Mouse (Mus musculus): ENCODE data around the gene Tyms. TPM values are rescaled to one million over a fixed set of nuclear protein-coding genes. Genes with fewer than 3 reads are reported as not detected.
"Not testable (repeated sequence)": the region's sequence is repeated elsewhere in the genome, so short reads cannot be mapped to it uniquely, and the experiment has no call there.

Tyms gene
- polyA plus RNA-seq, 1 experiment from 2014 or later = 84.8 TPM

DNA sequence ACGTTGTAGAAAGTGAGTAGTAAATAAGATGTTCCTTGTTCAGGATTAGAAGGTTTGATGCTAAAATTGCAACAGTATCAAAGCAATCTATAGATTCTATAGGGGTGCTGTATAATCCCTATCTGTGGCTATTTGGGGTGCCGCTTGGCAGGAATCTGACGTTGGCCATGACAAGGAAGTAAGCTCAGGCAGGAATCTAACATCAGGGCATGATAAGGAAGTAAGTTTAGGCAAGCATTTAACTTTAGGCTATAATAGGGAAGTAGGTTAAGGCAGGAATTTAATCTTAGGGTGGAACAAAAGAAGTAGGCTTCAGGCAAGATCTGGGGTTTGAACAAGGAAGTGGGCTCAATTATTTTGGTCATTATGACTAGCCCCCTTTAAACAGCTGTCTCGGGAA lies 37.6 kb downstream of the Tyms start:
- not testable (repeated sequence) for ATAC-seq (replicated peaks; ENCODE audit: insufficient number of reproducible peaks, insufficient read depth, low FRiP score, low read depth); H3K4me3 ChIP-seq; H3K36me3 ChIP-seq; H3K9me3 ChIP-seq (replicated peaks); H3K4me1 ChIP-seq (replicated peaks); H3K27me3 ChIP-seq; H3K27ac ChIP-seq; H3K4me2 ChIP-seq; H3K9ac ChIP-seq
- 71% methylated on average over 4 of the region's 4 CpGs for WGBS

DNA sequence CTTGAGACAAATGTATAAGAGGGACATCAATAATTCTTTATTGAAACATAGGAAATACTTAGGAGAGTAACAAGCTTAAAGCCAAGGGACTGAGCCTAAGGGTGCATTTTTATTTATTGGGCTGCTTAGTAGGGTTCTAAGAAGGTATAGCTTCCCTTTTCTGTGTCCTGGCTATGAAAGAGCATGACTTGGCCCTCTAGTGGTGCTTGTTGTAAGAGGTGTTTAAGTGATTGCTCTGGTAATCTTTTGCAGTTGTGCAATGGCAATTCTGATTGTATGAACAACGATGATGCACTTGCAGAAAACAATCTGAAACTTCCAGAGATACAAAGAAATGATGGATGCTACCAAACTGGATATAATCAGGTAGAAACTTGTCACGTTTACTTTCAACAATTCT lies 58.8 kb downstream of the Tyms start:
- Histone ChIP-seq H3K27me3 (no peaks in the 10 kb centered on the region), H3K9me3 (replicated peaks) (no peaks in the 10 kb centered on the region), H3K36me3 (no peaks in the 10 kb centered on the region), H3K4me1 (replicated peaks) (peaks cover 10% of the 10 kb centered on the region), H3K9ac (no peak overlapping the region), H3K4me2 (no peak overlapping the region), H3K27ac (no peak overlapping the region), H3K4me3 (no peak overlapping the region)
- ATAC-seq (replicated peaks; ENCODE audit: insufficient number of reproducible peaks, insufficient read depth, low FRiP score, low read depth) = no peak
- 48% methylated on average over 2 of the region's 2 CpGs for WGBS

DNA sequence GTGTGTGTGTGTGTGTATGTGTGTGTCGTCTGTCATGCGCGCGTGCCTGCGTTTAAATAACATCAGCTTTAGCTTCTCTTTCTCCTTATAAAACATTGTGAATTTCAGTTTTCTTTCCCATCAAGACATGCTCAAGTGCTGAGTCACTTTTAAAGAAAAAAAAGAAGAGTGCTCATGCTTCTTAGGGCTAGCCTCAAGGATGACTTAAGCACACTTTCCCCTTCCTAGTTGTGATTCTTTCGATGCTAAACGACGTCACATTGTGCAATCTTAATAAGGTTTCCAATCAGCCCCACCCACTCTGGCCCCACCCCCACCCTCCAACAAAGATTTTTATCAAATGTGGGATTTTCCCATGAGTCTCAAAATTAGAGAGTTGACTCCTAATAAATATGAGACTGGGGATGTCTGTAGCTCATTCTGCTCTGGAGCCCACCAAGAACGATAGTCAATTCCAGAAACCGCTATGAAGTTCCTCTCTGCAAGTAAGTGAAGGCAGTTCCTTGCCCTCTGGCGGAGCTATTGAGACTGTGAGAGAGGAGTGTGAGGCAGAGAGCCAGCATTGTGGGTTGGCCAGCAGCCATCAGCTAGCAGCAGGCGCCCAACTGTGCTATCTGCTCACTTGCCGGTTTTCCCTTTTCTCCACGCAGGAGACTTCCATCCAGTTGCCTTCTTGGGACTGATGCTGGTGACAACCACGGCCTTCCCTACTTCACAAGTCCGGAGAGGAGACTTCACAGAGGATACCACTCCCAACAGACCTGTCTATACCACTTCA lies 60.5 kb downstream of the Tyms start, which contains the start of gene Il6:
Gene Il6 (plus strand): TSS at position 389 of the 778 bp plus-strand sequence.
- Histone ChIP-seq H3K4me2 (peak within 1 kb of the TSS; percentile 31), H3K36me3 (no peaks in the 10 kb centered on the region), H3K4me3 (no peak within 1 kb of the TSS), H3K27me3 (no peaks in the 10 kb centered on the region), H3K9me3 (replicated peaks) (no peaks in the 10 kb centered on the region), H3K9ac (no peak within 1 kb of the TSS), H3K4me1 (replicated peaks) (peaks cover 12% of the 10 kb centered on the region), H3K27ac (peak within 1 kb of the TSS; percentile 27; the same call in 1 of the 2 replicates)
- 43% methylated on average over 16 of the region's 16 CpGs for WGBS
- ATAC-seq (replicated peaks; ENCODE audit: insufficient number of reproducible peaks, insufficient read depth, low FRiP score, low read depth) = peak; percentile 90

Other genes with a start within 250 kb of the Tyms start
- gene Il6, start 60.5 kb downstream of the Tyms start, polyA plus RNA-seq (2015; fragmentation: Nextera tagmentation; extraction: Ambion mirVana) = 0.13 and 0.33 TPM in 2 replicates
- gene Garem2, start 31.5 kb upstream of the Tyms start, polyA plus RNA-seq (2015; fragmentation: Nextera tagmentation; extraction: Ambion mirVana) = 0.18 and 0.25 TPM in 2 replicates
- not detected in 2 replicates for gene 3110082J24Rik, start 32.5 kb upstream of the Tyms start, polyA plus RNA-seq (2015; fragmentation: Nextera tagmentation; extraction: Ambion mirVana)
- 261 and 298 TPM in 2 replicates for gene Hadha, start 81.5 kb upstream of the Tyms start, polyA plus RNA-seq (2015; fragmentation: Nextera tagmentation; extraction: Ambion mirVana)
- gene Hadhb, start 81.6 kb upstream of the Tyms start, polyA plus RNA-seq (2015; fragmentation: Nextera tagmentation; extraction: Ambion mirVana) = 361 and 426 TPM in 2 replicates
- 0.25 and 0.46 TPM in 2 replicates for gene Adgrf3, start 132.1 kb upstream of the Tyms start, polyA plus RNA-seq (2015; fragmentation: Nextera tagmentation; extraction: Ambion mirVana)
- gene Selenoi, start 159.0 kb upstream of the Tyms start, polyA plus RNA-seq (2015; fragmentation: Nextera tagmentation; extraction: Ambion mirVana) = 13.3 and 13.9 TPM in 2 replicates
- 0.84 and 2.7 TPM in 2 replicates for gene Drc1, start 207.8 kb upstream of the Tyms start, polyA plus RNA-seq (2015; fragmentation: Nextera tagmentation; extraction: Ambion mirVana)